Mouse (Mus musculus): ENCODE results near the gene Grid2. TPM values are rescaled to one million over a fixed set of nuclear protein-coding genes. Genes with fewer than 3 reads are reported as not detected.

The Grid2 gene
- polyA plus RNA-seq, 1 experiment from 2014 or later, result 1.9 TPM

DNA sequence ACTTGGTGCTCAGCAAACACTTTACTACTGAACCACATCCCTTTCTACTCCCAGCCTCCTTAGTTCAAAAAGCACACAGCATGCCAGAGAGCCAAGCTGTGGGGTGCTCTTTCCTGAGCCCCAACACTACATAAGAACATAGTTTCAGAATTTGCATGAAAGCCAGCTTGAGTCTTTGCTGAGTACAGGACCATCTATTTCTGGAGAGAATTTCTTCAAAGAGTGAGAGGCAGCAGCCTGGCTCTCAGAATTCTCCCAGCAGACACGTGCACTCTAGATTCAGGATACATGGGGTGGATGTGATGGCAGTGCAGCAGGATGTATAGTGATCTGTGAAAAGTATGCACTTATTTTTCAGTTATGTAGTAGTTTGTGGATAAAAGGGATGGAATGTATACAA is 1038.1 kb downstream of the Grid2 start:
- Histone ChIP-seq H3K4me3 (ENCODE audit: low read depth, low read length) (no peak overlapping the region), H3K4me1 (ENCODE audit: control insufficient read depth, insufficient read depth, low read length) (no peaks in the 10 kb centered on the region), H3K27me3 (ENCODE audit: control insufficient read depth, insufficient read depth, low read length) (no peaks in the 10 kb centered on the region), H3K36me3 (ENCODE audit: control insufficient read depth, insufficient read depth, low read length) (no peaks in the 10 kb centered on the region), H3K4me2 (no peak overlapping the region), H3K9ac (ENCODE audit: low read length) (no peak overlapping the region), H3K27ac (ENCODE audit: low read depth, low read length) (no peak overlapping the region), H3K9me3 (ENCODE audit: control insufficient read depth, low read length) (no peaks in the 10 kb centered on the region)
- ATAC-seq (ENCODE audit: low FRiP score) (no peak), DNase-seq (ENCODE audit: low spot score, missing footprints) (no peak)
- 90% methylated on average over 1 of the region's 1 CpGs for WGBS

DNA sequence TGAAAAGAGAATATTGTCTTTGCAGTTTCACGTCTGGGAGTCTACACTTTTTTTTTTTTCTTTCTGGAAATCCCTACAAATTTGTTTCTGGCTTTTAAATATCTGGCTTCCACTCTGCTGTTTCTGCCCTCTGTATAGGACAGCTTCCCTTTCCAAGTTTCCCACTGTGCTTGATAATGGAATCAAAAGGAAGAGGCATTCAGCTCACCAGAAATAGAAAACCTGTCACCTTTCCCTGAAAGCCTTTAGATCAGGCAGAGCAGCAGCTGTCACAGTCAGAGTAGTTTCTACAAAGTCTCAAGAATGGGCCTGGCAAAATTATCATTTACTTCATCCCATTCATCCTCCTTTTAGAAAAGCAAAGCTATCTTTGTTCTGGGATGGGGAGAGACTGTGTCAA is 1042.0 kb downstream of the Grid2 start:
- no peak overlapping the region for H3K27ac ChIP-seq (ENCODE audit: low read depth, low read length)
- H3K9me3 ChIP-seq (ENCODE audit: control insufficient read depth, low read length), result no peaks in the 10 kb centered on the region
- H3K4me2 ChIP-seq, result no peak overlapping the region
- no peaks in the 10 kb centered on the region for H3K4me1 ChIP-seq (ENCODE audit: control insufficient read depth, insufficient read depth, low read length)
- no peak overlapping the region for H3K4me3 ChIP-seq (ENCODE audit: low read depth, low read length)
- WGBS, result 41% methylated on average over 1 of the region's 1 CpGs
- no peak overlapping the region for H3K9ac ChIP-seq (ENCODE audit: low read length)
- H3K36me3 ChIP-seq (ENCODE audit: control insufficient read depth, insufficient read depth, low read length), result no peaks in the 10 kb centered on the region
- ATAC-seq (ENCODE audit: low FRiP score), result no peak
- no peak for DNase-seq (ENCODE audit: low spot score, missing footprints)
- no peaks in the 10 kb centered on the region for H3K27me3 ChIP-seq (ENCODE audit: control insufficient read depth, insufficient read depth, low read length)

DNA sequence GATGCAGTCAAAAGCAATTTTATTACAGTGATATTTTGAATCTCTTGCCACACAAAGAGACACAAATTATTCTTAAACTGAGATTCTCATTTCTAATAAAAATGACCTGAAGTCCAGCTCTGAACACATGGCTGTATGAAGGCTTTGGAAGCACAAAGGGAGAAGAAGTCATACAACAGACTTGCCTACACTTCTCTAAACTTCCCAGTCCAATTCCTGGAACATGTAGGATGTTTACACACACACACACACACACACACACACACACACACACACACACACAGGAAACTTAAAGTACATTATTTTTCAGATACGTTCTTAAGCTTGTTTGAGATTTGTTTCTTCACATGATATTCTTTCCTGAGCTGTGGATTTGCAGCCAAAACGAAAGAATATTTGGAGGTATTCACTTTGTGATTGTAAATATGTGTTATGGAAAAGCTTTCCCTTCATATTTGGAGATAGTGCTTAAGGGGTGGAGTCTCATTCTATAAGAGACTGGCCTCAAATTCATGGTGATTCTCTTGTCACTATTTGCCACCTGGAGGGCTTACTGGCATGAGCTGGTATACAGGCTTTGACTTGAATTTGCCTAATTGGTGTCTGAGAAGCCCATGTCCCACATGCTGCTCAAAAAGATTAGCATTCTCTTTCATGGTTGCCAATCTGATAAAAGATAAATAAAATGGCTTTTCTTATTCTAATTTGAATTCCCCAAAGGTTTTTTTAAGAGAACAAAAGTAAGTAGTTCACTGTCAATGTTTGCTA is 1049.2 kb downstream of the Grid2 start:
- peak; percentile 86 for ATAC-seq (ENCODE audit: low FRiP score)
- H3K36me3 ChIP-seq (ENCODE audit: control insufficient read depth, insufficient read depth, low read length), result no peaks in the 10 kb centered on the region
- H3K27me3 ChIP-seq (ENCODE audit: control insufficient read depth, insufficient read depth, low read length), result no peaks in the 10 kb centered on the region
- no peak overlapping the region for H3K9ac ChIP-seq (ENCODE audit: low read length)
- 79% methylated on average over 2 of the region's 2 CpGs for WGBS
- H3K4me3 ChIP-seq (ENCODE audit: low read depth, low read length), result no peak overlapping the region
- H3K4me1 ChIP-seq (ENCODE audit: control insufficient read depth, insufficient read depth, low read length), result no peaks in the 10 kb centered on the region
- no peak for DNase-seq (ENCODE audit: low spot score, missing footprints)
- no peaks in the 10 kb centered on the region for H3K9me3 ChIP-seq (ENCODE audit: control insufficient read depth, low read length)
- no peak overlapping the region for H3K4me2 ChIP-seq
- H3K27ac ChIP-seq (ENCODE audit: low read depth, low read length), result no peak overlapping the region

DNA sequence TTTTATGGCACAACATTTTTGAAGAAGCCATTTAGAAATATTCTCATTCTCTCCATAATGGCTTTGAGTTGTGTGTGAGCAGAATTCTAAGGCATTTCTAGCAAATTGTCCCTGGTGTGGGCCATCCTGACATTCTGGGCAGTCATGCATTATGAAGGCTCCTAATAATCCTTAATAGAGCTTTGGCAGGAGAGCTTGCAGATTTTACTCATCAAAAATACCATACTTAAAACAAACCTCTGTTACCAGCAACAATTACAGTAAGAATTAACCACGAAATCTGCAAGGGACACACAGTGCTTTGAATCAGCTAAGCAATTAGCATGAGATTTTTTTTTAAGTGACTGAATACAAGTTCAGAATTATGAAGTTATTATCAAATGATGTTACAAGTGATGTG is 1053.0 kb downstream of the Grid2 start:
- no peaks in the 10 kb centered on the region for H3K27me3 ChIP-seq (ENCODE audit: control insufficient read depth, insufficient read depth, low read length)
- H3K9ac ChIP-seq (ENCODE audit: low read length), result no peak overlapping the region
- H3K4me1 ChIP-seq (ENCODE audit: control insufficient read depth, insufficient read depth, low read length), result no peaks in the 10 kb centered on the region
- H3K4me3 ChIP-seq (ENCODE audit: low read depth, low read length), result no peak overlapping the region
- no peaks in the 10 kb centered on the region for H3K9me3 ChIP-seq (ENCODE audit: control insufficient read depth, low read length)
- no peaks in the 10 kb centered on the region for H3K36me3 ChIP-seq (ENCODE audit: control insufficient read depth, insufficient read depth, low read length)
- no peak overlapping the region for H3K4me2 ChIP-seq
- H3K27ac ChIP-seq (ENCODE audit: low read depth, low read length), result no peak overlapping the region
- no peak for ATAC-seq (ENCODE audit: low FRiP score)
- DNase-seq (ENCODE audit: low spot score, missing footprints), result no peak
- WGBS, result 82% methylated on average over 1 of the region's 1 CpGs

DNA sequence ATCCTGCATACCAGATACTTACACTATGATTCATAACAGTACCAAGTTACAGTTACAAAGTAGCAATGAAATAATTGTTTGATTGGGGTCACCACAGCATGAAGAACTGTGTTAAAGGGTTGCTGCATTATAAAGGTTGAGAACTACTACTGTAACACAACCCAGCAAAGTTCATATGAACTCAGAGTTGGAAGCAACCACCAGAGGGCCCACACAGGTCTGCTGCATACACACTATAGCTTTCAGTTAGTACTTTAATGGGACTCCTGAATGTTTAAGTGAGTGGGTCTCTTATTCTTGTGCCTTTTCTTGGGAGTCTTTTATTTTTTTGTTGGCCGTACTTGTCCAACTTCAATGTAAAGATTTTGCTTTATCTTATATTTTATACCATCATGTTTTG is 1057.5 kb downstream of the Grid2 start:
- Histone ChIP-seq H3K4me3 (ENCODE audit: low read depth, low read length) (no peak overlapping the region), H3K9me3 (ENCODE audit: control insufficient read depth, low read length) (no peaks in the 10 kb centered on the region), H3K4me2 (no peak overlapping the region), H3K27ac (ENCODE audit: low read depth, low read length) (no peak overlapping the region), H3K9ac (ENCODE audit: low read length) (no peak overlapping the region), H3K36me3 (ENCODE audit: control insufficient read depth, insufficient read depth, low read length) (no peaks in the 10 kb centered on the region), H3K27me3 (ENCODE audit: control insufficient read depth, insufficient read depth, low read length) (no peaks in the 10 kb centered on the region), H3K4me1 (ENCODE audit: control insufficient read depth, insufficient read depth, low read length) (no peaks in the 10 kb centered on the region)
- 90% methylated on average over 1 of the region's 1 CpGs for WGBS
- ATAC-seq (ENCODE audit: low FRiP score) (no peak), DNase-seq (ENCODE audit: low spot score, missing footprints) (no peak)

DNA sequence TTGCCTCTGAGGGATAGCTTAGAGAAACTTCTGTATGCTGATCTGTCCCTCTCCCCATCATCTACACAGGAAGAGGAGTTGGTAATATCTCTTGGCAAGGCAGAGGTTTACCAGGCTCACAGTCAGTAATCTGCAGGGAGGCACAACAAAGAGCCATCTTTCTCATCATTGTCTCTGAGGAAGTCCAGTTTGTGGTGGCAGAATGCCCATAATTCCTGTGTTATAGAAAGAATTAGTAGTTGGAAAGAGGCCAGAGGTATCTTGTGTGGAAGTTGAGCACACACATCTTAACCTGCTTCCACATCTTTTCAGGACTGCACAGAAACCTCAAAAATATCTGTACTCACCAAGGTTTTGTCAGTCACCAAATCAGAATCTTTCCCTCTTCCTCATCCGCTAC is 1071.3 kb downstream of the Grid2 start:
- Histone ChIP-seq H3K4me2 (no peak overlapping the region), H3K9ac (ENCODE audit: low read length) (no peak overlapping the region), H3K9me3 (ENCODE audit: control insufficient read depth, low read length) (no peaks in the 10 kb centered on the region), H3K4me3 (ENCODE audit: low read depth, low read length) (no peak overlapping the region), H3K27ac (ENCODE audit: low read depth, low read length) (no peak overlapping the region), H3K4me1 (ENCODE audit: control insufficient read depth, insufficient read depth, low read length) (no peaks in the 10 kb centered on the region), H3K27me3 (ENCODE audit: control insufficient read depth, insufficient read depth, low read length) (no peaks in the 10 kb centered on the region), H3K36me3 (ENCODE audit: control insufficient read depth, insufficient read depth, low read length) (no peaks in the 10 kb centered on the region)
- WGBS, result 89% methylated on average over 1 of the region's 1 CpGs
- ATAC-seq (ENCODE audit: low FRiP score), result no peak
- no peak for DNase-seq (ENCODE audit: low spot score, missing footprints)

DNA sequence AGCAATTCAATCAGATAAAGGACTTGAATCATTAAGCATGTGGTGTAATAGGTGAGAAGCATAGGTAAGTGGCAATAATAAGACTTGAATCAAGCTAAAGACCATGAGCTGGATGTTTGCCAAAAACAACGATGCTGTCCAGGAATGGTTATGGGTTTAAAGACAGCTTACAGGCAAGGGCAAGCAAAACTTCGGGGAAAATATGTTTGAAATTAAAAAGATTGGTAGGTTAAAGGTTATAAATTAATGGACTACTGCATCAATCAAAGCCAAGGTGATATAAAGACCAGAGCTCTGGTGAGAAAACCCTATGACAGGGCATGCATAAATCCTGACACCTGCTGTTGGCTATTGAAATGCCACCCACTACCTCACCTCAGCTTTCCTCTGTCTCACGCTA is 1072.2 kb downstream of the Grid2 start:
- Histone ChIP-seq H3K4me3 (ENCODE audit: low read depth, low read length) (no peak overlapping the region), H3K27me3 (ENCODE audit: control insufficient read depth, insufficient read depth, low read length) (no peaks in the 10 kb centered on the region), H3K9ac (ENCODE audit: low read length) (no peak overlapping the region), H3K36me3 (ENCODE audit: control insufficient read depth, insufficient read depth, low read length) (no peaks in the 10 kb centered on the region), H3K27ac (ENCODE audit: low read depth, low read length) (no peak overlapping the region), H3K4me1 (ENCODE audit: control insufficient read depth, insufficient read depth, low read length) (no peaks in the 10 kb centered on the region), H3K9me3 (ENCODE audit: control insufficient read depth, low read length) (no peaks in the 10 kb centered on the region), H3K4me2 (no peak overlapping the region)
- DNase-seq (ENCODE audit: low spot score, missing footprints), result no peak
- 91% methylated on average over 3 of the region's 3 CpGs for WGBS
- ATAC-seq (ENCODE audit: low FRiP score), result no peak

DNA sequence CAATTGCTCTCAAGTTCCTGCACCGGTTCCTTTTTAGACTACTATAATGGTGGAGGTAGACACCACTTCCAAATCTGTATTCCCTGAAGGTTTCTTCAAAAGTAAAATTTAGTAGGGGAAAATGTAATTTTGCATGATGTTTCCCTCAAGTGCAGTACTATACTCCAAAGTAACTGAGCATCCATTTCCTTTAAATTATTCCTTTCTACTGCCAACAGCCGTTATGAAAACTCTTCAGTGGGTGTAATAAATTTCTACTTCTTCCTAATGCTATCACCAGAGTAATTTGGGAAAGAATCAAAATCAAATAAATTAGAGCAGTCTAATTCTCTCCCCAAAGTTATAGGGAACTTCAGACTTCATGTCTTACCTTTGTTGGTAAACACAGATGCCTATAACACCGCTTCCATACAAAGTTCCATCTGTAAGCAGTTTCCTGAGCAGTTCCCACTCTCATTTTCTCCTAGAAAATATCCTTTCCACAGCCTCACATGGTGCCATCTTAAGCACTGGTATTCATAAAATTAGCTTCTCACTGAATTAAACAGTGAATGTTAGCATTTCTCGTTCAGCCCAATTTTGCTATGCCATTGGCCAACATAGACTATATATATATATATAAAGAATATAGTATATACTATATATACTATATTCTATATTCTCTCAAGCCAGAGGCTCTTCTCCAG is 1142.9 kb downstream of the Grid2 start:
- H3K27ac ChIP-seq (ENCODE audit: low read depth, low read length), result no peak overlapping the region
- no peaks in the 10 kb centered on the region for H3K9me3 ChIP-seq (ENCODE audit: control insufficient read depth, low read length)
- no peak for DNase-seq (ENCODE audit: low spot score, missing footprints)
- WGBS, result 91% methylated on average over 4 of the region's 4 CpGs
- no peak for ATAC-seq (ENCODE audit: low FRiP score)
- H3K4me1 ChIP-seq (ENCODE audit: control insufficient read depth, insufficient read depth, low read length), result no peaks in the 10 kb centered on the region
- H3K4me2 ChIP-seq, result no peak overlapping the region
- no peaks in the 10 kb centered on the region for H3K36me3 ChIP-seq (ENCODE audit: control insufficient read depth, insufficient read depth, low read length)
- no peaks in the 10 kb centered on the region for H3K27me3 ChIP-seq (ENCODE audit: control insufficient read depth, insufficient read depth, low read length)
- no peak overlapping the region for H3K9ac ChIP-seq (ENCODE audit: low read length)
- H3K4me3 ChIP-seq (ENCODE audit: low read depth, low read length), result no peak overlapping the region

DNA sequence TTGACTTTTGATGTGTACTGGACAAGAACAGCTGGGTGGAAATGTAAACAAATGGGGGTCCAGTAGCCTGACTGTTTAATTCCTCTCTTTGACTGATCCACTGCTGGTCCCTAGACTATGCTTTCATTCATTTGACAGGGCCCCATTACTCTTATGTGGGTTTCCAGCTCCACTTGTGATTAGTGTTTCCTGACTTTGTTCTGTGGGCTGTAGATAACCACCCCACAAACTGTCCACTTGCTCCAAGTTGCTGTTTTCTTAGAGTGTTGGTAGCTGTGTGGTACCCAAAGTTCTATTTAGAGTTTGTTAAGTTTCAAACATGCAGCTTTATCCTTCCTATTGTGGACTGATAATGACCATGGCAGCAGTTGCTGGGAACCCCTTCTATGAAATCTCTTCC is 1172.0 kb downstream of the Grid2 start:
- no peaks in the 10 kb centered on the region for H3K9me3 ChIP-seq (ENCODE audit: control insufficient read depth, low read length)
- no peak for ATAC-seq (ENCODE audit: low FRiP score)
- H3K27ac ChIP-seq (ENCODE audit: low read depth, low read length), result no peak overlapping the region
- H3K4me2 ChIP-seq, result no peak overlapping the region
- H3K4me1 ChIP-seq (ENCODE audit: control insufficient read depth, insufficient read depth, low read length), result no peaks in the 10 kb centered on the region
- no peaks in the 10 kb centered on the region for H3K36me3 ChIP-seq (ENCODE audit: control insufficient read depth, insufficient read depth, low read length)
- no peak overlapping the region for H3K4me3 ChIP-seq (ENCODE audit: low read depth, low read length)
- no peaks in the 10 kb centered on the region for H3K27me3 ChIP-seq (ENCODE audit: control insufficient read depth, insufficient read depth, low read length)
- no peak overlapping the region for H3K9ac ChIP-seq (ENCODE audit: low read length)
- no peak for DNase-seq (ENCODE audit: low spot score, missing footprints)

Measured in midbrain, embryonic 11.5 days (tissue).